Mouse (Mus musculus): ENCODE results near the gene Paqr7.

The Paqr7 gene

DNA sequence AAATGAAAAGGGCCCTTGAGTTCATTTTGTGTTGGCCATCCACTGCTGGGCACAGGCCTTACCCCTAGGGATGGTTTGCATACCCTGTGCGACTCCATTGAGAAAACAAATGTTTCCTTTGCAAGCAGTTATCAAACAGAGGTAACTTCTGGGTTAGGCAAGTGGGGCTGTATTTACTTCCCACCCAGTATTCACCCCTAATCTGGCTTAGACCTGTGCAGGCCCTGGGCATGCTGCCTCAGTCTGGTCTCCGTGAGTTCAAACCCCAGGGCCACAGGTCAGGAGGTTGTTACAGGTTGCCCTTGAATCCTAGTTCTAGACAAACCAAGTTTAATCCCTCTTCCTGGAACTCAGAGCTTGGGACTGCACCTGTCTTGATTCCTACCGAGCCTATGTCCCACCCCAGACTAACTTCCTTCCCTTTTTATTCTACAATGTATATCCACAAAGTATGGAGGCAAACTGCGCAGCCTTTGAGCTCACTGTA is 8.8 kb downstream of the Paqr7 start:
- no peak for DNase-seq

- DNase-seq = no peak
These were observed 9.6 kb downstream of the Paqr7 start for GRCm38 (mm10) chr4:134505966-134506594.

GRCm38 (mm10) chr4:134506713-134507112 is 10.2 kb downstream of the Paqr7 start:
- DNase-seq = no peak

DNA sequence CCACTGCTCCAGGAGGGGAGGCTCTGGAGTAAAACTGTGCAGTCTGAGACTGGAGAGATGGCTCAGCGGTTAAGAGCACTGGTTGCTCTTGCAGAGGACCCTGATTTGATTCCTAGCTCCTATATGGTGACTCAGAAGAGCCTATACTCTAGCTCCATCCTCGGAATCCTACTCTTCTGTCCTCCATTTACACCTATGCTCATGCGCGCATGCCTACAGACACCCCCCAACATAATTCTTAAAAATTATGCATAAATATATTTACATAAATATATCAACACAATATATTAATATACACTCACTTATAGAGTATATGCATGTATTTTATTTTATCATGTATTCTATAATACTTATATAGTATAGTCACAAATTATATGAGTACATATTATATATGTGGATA is 13.9 kb downstream of the Paqr7 start:
- no peak for DNase-seq

- DNase-seq = peak; percentile 94
These were observed 14.4 kb downstream of the Paqr7 start, which contains the start of gene Aunip for GRCm38 (mm10) chr4:134510845-134511411. Gene Aunip (plus strand): TSS chr4:134510999.

- no peak for DNase-seq
These were observed 15.2 kb downstream of the Paqr7 start for GRCm38 (mm10) chr4:134511730-134512129.

GRCm38 (mm10) chr4:134512798-134513197 is 16.3 kb downstream of the Paqr7 start:
- peak; percentile 72 for DNase-seq

DNA sequence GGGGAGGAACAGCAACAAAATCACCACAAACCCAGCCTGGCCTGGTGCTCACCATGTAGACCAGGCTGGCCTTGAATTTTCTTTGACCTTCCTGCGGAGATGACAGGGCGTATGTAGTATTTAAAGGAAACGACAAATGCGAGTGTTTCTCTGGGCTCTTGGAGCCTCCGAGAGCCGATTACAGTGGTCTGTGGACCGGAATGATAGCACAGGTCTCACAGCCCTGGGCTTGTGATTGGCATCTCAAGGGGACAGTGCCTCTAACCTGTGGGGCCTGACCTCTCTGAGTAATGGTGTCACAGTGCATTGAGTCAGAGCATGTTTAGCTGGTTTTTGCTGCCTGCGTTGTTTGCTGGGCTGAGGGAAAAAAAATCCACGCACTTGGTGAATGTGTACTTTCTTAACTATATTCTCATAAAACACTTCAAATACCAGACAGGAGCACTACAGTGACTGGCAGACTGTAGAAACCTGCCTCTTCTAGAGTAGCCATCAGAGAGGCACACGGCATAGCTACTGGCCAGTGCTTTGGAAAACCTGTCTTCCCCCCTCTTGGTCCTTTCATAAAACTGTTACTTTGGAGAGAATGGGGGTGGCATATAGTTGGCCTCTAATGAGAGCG is 17.9 kb downstream of the Paqr7 start:
- DNase-seq = no peak

- no peak for DNase-seq
These were observed 19.1 kb downstream of the Paqr7 start for GRCm38 (mm10) chr4:134515614-134516013.

GRCm38 (mm10) chr4:134516981-134517380 is 20.5 kb downstream of the Paqr7 start:
- no peak for DNase-seq

DNA sequence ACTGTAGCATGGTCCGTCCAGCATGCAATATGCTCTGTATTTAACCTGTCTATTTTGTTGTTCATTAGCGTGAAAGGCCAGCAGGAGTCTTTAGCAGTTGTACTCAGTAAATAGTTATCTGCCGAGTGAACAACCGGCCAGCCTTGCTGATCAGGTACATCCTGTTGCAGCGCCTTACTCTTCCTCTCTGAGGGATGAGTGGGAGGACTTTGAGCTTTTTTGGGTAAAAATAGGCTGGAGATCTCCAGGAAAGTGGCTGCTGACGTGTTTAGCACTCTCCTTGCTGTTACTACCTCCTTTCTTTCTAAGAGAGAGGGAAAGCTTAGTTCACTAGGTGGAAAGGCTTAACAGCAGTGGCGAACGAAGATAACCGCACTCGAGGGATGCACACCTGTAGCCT is 21.2 kb downstream of the Paqr7 start:
- DNase-seq = no peak

DNA sequence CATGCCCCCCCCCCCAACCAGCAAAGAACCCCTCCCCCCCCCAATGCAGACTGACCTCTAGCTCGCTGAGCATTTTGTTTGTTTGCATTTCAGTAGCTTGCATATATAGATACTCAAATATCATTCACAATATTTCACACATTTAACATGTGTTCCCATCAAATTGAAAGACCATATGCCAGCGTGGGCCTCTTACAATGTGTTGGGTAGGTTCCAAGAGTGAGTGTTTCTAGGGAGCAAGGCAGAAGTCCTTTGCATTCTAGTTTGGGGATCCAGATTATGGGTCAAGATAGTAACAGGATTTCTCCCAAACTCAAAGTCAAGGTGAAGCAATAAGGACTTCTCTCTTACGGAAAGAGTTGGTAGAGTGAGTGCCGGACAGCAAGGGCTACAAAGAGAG is 22.0 kb downstream of the Paqr7 start:
- no peak for DNase-seq

DNA sequence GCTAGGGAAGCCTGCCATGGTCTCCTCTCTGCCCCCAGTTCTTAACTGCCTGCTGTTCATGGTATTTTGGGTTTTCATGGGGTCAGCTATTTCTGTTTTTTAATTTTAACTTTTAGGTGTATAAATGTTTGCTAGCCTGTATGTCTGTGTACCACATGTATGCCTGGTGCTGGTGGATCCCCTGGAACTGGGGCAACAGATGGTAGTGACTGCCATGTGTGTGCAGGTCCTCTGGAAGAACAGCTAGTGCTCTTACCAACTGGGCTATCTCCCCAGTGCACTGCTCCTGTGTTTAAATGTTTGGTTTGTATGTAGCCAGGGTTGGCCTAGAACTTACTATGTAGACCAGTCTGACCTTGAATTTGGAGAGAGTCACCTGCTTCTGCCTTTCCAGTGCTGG is 22.8 kb downstream of the Paqr7 start:
- no peak for DNase-seq

DNA sequence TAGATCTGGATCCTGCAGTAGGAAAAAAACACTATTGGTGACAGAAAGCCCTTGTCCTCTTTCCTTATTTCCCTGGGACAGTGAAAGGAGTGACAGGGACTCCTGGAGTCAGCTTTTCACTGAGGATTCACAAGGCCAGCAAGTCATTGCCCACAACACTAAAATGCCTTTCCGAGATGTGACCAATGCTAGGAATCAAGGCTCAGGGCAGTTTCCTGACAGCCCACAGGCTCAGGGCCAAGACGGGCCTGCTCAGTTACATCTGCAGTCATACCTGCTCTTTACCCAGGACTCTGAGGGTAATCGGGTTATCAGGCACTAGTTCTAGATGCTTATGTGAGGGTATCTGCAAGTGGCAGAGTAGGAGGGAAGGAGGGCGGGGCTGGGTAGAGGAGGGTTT is 26.9 kb downstream of the Paqr7 start:
- no peak for DNase-seq

DNA sequence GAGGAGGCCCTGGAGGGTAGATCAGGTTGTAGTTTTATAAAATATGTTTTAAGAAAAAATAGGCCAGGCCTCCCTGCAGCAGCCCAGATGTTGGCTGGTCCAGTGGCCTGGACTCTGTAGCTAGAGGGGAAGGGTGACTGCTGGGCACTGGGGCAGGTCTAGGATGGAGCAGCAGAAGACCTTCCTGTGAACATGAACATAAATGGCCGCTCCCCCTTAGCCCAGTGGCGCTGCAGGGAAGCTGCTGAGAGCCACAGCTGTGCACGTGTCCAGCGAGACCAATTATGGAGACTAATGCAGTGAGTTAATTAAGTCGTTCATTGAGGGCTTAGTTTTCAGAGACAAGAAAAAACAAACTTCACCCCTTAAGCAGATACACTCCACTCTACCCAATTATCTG is 29.3 kb downstream of the Paqr7 start:
- DNase-seq = no peak

- DNase-seq = no peak
These were observed 29.7 kb downstream of the Paqr7 start for GRCm38 (mm10) chr4:134526220-134526619.

DNA sequence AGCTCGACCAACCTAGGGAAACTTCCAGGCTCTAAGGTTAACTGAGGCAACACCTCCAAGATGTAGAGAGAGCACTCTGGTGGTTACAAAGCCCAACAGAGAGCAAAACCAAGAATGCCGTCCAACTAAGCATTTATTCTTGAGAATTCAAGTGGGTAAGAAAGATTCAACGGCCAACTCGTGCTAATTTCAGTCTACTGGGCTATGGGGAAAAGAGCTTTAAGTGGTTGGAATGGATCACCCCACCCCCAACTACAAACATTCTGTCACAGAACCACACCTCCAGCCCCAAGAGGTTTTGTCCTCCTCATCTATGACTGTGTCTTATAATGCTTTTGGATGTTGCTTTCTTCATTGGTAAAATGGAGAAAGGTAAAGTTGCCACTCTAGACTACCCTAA is 36.4 kb downstream of the Paqr7 start:
- no peak for DNase-seq

DNA sequence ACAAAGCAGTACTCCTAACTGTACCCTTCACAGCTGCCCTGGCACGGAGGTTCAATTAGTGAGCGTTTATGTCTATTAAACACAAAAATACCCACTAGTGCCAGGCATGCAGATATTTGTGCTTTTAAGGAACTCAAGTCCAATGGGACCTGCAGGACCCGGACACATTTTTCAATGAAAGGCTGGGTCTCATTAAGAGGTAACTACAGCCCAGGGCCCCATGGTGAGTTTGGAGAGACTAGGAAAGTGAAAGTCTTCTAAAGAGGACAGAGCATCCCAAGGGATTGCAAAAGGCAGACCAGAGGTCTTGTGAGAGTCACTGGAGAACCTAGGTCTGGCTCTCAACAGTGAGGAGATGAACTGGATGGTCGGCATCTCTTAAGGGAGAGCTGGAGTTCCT is 36.9 kb downstream of the Paqr7 start:
- DNase-seq = no peak

- peak; percentile 70 for DNase-seq
These were observed 37.8 kb downstream of the Paqr7 start for GRCm38 (mm10) chr4:134534124-134534886.

DNA sequence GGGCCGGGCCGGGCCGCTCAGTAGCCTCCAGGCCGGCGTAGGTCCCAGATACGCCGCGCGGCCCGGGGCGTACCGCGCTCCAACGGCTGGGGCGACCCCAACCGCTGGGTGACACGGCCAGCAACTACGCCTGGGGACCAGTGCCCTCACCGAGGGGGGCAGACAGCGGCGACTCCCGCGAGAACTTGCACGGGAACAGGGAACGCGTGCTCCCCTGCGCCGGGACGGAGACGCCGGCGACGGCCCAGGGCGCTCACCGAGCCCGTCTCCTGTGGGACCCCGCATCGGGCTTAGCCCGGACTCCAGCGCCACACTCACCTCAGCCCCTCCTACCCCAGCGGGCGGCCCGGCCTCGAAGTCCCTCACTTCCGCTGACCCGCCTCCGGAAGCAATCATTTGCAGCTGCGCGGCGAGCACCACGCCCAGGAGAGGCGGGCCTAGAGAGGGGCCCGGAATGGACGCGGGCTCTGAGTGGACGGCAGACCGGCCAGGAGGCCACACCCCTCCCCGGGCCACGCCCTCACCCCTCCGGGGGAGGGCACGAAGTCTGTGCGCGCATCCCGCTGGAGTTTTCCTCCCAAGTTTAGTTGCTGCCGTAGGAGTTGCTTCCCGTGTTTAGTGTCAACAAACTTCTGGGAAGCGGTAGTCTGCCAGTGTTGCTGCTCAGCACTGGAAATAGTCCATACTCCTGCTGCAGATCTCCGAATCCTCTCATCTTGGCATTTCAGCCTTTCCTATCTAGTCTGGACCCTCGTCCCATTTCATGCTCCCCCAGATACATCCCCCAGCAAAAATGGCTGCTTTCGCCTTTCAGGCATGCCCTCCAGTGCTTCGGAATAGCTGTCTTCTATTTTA is 38.7 kb downstream of the Paqr7 start, which contains the start of gene Mtfr1l:
Mtfr1l (minus strand) TSS at position 456 of the 855 bp plus-strand sequence.
- DNase-seq = peak; percentile 93

DNA sequence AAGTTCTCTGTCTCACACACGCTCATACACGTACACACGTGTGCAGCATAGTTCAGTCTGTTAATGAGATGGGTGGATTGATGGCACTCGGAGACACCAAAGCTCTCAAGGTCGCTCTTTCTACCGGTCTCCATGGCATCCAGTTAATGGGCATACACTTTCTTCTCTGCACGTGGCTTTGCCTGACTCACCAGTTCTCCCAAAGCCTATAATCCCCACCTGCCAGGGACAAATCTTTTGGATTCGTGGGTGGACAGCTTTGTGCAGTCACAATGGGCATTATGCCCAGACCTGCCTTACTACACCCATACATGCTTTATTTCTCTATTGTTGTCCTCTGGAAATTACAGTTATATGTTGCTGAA is 39.3 kb downstream of the Paqr7 start:
- no peak for DNase-seq

DNA sequence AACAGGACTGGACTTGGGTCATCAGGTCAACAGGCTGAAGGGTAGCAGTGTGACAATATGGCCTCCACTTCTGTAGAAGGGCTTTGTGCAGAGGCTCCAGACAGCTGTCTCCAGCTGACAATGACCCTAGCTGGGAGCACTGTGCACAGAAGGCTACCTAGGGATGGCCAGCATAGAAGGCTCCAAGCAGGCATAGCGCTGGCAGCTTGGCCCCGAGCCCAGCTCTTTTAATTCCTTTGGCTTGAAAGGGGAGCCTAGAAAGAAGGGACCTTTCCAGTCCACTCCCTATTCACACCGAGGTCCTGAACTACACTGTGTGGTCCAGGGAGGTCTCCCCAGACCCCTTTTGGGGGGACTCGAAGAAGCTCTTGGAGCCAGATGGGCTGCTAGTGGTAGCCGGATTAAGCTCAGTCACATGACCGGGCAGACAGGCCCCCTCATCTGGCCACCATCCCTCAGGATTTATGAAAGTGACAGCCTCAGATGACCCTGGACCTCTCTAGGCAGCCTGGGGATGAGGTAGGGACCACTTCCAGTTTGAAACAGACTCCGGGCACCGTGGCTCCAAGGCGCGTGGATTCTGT is 42.6 kb downstream of the Paqr7 start:
- DNase-seq = no peak
